Mouse (Mus musculus) liver, adult 2 months (tissue): ENCODE data around the gene Tcea3.

Source experiments
- CTCF ChIP-seq: fragments of 200-500 bp; IDR thresholded peaks from 2 replicates; pipeline ENCODE4 v1.5.1; 2011; ENCODE audit warnings: low read depth, low read length, control low read depth
- POLR2A ChIP-seq: fragments of 200-500 bp; IDR thresholded peaks from 2 replicates; pipeline ENCODE4 v1.6.1; 2011; ENCODE audit warnings: low read length, control low read depth; ENCODE audit not compliant: insufficient read depth; ENCODE audit errors: extremely low read depth

- TF ChIP-seq CTCF = no peak
- no peak for TF ChIP-seq POLR2A
These were observed 36.6 kb upstream of the Tcea3 start for GRCm38 (mm10) chr4:136210931-136211330.
